Mouse (Mus musculus): Measurements from ENCODE around the gene Trio. TPM values are rescaled to one million over a fixed set of nuclear protein-coding genes. Genes with fewer than 3 reads are reported as not detected.

Trio gene
- polyA plus RNA-seq, 1 experiment from 2014 or later: 5.1 TPM

DNA sequence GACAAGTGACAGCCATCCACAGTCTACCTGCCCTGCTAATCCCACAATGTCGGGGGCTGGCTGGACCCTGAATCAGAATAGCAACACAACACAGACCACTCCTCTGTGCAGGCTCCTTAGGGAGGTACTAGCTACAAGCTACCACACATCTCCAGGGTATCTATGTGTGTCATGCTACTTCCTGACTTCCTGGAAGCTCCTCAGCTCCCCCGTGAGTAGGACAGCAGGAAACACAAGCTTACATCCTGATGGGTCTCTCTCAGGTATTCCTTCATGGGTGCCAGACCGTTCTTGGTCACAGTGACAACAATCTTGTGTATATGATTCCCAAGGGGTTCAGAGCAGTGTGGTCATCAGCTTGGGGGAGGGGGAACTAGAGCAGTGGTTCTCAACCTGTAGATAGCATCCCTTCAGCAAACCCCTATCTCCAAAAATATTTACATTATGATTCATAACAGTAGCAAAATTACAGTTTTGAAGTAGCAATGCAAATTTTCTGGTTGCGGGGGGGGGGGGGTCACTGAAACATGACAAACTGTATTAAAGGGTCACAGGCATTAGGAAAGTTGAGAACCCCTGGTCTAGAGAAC, 199.5 kb downstream of the Trio start:
- H3K36me3 ChIP-seq (replicated peaks; ENCODE audit: insufficient read depth, low read length): peaks cover 26% of the 10 kb centered on the region
- H3K4me3 ChIP-seq (ENCODE audit: low read depth, low read length): no peak overlapping the region
- H3K4me1 ChIP-seq (ENCODE audit: insufficient read depth): no peaks in the 10 kb centered on the region; the same call in 1 of the 2 replicates
- 0 out of 2 replicates have a peak, but pooled peaks have one; percentile 10 for TF ChIP-seq CTCF (IDR thresholded peaks at IDR 0.05; ENCODE audit: low read depth)
- no peak for TF ChIP-seq EP300 (IDR thresholded peaks at IDR 0.05; ENCODE audit: low read depth)
- WGBS (ENCODE audit: insufficient replicate concordance): 73% methylated on average over 4 of the region's 4 CpGs
- H3K9me3 ChIP-seq (ENCODE audit: low read length): no peaks in the 10 kb centered on the region
- no peaks in the 10 kb centered on the region for H3K27me3 ChIP-seq (ENCODE audit: insufficient read depth, low read length)
- DNase-seq (no peak), ATAC-seq (no peak)
- no peak overlapping the region for H3K9ac ChIP-seq (replicated peaks)
- H3K27ac ChIP-seq (ENCODE audit: low read depth): no peak overlapping the region
- H3K4me2 ChIP-seq (ENCODE audit: low read depth, low read length): no peak overlapping the region

DNA sequence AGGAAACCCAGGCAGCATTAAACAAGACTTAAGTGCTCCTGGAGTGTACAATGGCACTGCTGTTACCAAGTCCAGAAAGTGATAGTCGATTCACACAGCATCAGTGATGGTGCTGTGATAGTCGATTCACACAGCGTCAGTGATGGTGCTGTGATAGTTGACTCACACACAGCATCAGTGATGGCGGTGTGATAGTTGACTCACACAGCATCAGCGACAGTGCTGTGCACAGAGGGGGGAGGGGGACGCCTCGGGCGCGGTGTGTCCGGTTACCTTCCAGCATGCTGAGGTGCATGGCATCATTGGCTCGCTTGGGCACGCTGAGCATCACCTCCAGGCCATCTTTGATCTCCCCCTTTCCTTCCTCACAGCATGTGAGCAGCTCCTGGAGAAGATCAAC, 200.3 kb downstream of the Trio start:
- ATAC-seq: no peak
- Histone ChIP-seq H3K4me2 (ENCODE audit: low read depth, low read length) (no peak overlapping the region), H3K27ac (ENCODE audit: low read depth) (no peak overlapping the region), H3K4me3 (ENCODE audit: low read depth, low read length) (no peak overlapping the region), H3K27me3 (ENCODE audit: insufficient read depth, low read length) (no peaks in the 10 kb centered on the region), H3K4me1 (ENCODE audit: insufficient read depth) (no peaks in the 10 kb centered on the region; the same call in 1 of the 2 replicates), H3K9ac (replicated peaks) (no peak overlapping the region), H3K36me3 (replicated peaks; ENCODE audit: insufficient read depth, low read length) (peaks cover 22% of the 10 kb centered on the region), H3K9me3 (ENCODE audit: low read length) (no peaks in the 10 kb centered on the region)
- WGBS (ENCODE audit: insufficient replicate concordance): 91% methylated on average over 12 of the region's 12 CpGs
- DNase-seq: no peak
- no peak for TF ChIP-seq EP300 (IDR thresholded peaks at IDR 0.05; ENCODE audit: low read depth)

DNA sequence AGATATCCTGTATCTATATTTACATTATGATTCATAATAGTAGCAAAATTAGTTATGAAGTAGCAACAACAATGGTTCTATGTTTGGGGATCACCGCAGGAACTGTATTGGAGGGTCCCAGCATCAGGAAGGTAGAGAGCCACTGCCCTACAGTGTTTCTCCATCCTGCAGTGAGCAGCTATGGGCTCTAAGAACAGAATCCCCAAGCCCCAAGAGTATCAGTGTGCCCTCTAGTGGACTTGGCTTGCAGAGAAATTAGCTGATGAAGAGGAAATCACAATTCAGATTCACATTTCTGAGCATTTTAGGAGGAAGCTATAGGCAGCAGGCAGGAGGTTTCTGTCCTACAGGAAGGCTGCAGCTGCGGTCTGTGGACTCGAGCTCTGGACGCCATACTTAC, 202.1 kb downstream of the Trio start:
- DNase-seq: no peak
- no peak for ATAC-seq
- WGBS (ENCODE audit: insufficient replicate concordance): 79% methylated on average over 4 of the region's 4 CpGs

DNA sequence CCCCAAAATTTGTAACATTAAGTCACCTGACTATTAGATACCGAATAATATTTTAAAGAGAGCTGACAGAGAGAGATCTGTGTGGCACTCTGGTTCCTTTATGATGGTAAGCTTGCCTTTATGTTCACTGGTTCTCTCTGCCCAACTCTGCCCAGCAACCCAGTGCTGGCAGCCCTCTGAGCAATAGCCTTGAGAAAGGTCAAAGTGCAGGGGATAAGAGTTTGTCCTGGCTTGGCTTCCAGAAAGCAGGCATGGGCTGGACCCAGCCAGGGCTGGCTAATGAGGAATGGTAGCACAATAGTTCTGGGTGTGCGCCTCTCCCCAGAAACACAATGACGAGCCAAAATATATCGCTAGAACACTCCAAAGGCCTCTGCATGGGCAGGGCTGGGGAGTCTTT, 203.2 kb downstream of the Trio start:
- Histone ChIP-seq H3K4me1 (ENCODE audit: insufficient read depth) (no peaks in the 10 kb centered on the region; the same call in 1 of the 2 replicates), H3K4me2 (ENCODE audit: low read depth, low read length) (no peak overlapping the region), H3K27ac (ENCODE audit: low read depth) (no peak overlapping the region), H3K4me3 (ENCODE audit: low read depth, low read length) (no peak overlapping the region), H3K9me3 (ENCODE audit: low read length) (no peaks in the 10 kb centered on the region), H3K27me3 (ENCODE audit: insufficient read depth, low read length) (no peaks in the 10 kb centered on the region), H3K36me3 (replicated peaks; ENCODE audit: insufficient read depth, low read length) (peaks cover 23% of the 10 kb centered on the region), H3K9ac (replicated peaks) (no peak overlapping the region)
- TF ChIP-seq EP300 (IDR thresholded peaks at IDR 0.05; ENCODE audit: low read depth) (no peak), CTCF (IDR thresholded peaks at IDR 0.05; ENCODE audit: low read depth) (no peak)
- WGBS (ENCODE audit: insufficient replicate concordance): 83% methylated on average over 4 of the region's 4 CpGs
- no peak for DNase-seq
- ATAC-seq: no peak

More for the DNA sequence above, 202.1 kb downstream of the Trio start:
- Histone ChIP-seq H3K9me3 (ENCODE audit: low read length) (no peaks in the 10 kb centered on the region), H3K4me2 (ENCODE audit: low read depth, low read length) (no peak overlapping the region), H3K27me3 (ENCODE audit: insufficient read depth, low read length) (no peaks in the 10 kb centered on the region), H3K36me3 (replicated peaks; ENCODE audit: insufficient read depth, low read length) (peaks cover 26% of the 10 kb centered on the region), H3K4me1 (ENCODE audit: insufficient read depth) (no peaks in the 10 kb centered on the region; the same call in 1 of the 2 replicates), H3K27ac (ENCODE audit: low read depth) (no peak overlapping the region), H3K4me3 (ENCODE audit: low read depth, low read length) (no peak overlapping the region), H3K9ac (replicated peaks) (no peak overlapping the region)
- TF ChIP-seq EP300 (IDR thresholded peaks at IDR 0.05; ENCODE audit: low read depth) (no peak), CTCF (IDR thresholded peaks at IDR 0.05; ENCODE audit: low read depth) (peak; percentile 66)

DNA sequence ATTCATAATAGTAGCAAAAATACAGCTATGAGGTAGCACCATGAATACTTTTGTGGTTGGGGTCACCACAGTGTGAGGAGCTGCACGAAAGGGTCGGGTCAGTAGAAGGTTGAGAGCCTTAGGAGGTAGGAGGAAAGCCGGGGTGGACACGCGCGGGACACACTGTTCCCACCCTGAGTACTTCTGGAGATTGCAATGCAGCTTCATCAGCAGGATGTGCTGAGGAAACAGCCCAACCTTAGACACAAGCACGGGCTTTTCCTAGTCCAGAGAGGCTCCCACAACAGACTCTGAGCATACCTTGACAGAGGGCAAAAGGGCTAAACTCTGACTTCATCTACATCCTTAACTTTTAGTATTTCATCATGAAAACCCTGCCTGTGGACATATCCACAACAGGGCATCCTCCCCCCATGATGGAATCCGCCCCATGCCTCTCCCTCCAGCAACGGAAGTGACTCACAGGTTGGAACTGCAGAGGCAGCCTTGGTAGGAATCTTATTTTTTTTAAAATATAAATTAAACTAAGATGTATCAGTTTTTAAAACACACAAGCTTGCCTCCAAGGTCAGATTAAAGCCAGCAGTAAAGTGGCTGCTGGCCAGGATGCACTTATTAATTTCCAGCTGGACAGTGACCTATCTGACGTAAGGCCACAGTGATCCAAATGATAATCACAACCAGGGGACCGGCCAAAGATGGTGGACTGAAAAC, 203.8 kb downstream of the Trio start:
- 76% methylated on average over 11 of the region's 11 CpGs for WGBS (ENCODE audit: insufficient replicate concordance)
- no peak overlapping the region for H3K4me3 ChIP-seq (ENCODE audit: low read depth, low read length)
- DNase-seq (no peak), ATAC-seq (0 out of 2 replicates have a peak, but pooled peaks have one; percentile 33)
- H3K9me3 ChIP-seq (ENCODE audit: low read length): no peaks in the 10 kb centered on the region
- H3K4me1 ChIP-seq (ENCODE audit: insufficient read depth): no peaks in the 10 kb centered on the region; the same call in 1 of the 2 replicates
- no peak overlapping the region for H3K4me2 ChIP-seq (ENCODE audit: low read depth, low read length)
- H3K27ac ChIP-seq (ENCODE audit: low read depth): no peak overlapping the region
- no peaks in the 10 kb centered on the region for H3K27me3 ChIP-seq (ENCODE audit: insufficient read depth, low read length)
- peaks cover 26% of the 10 kb centered on the region for H3K36me3 ChIP-seq (replicated peaks; ENCODE audit: insufficient read depth, low read length)
- H3K9ac ChIP-seq (replicated peaks): no peak overlapping the region
- TF ChIP-seq CTCF (IDR thresholded peaks at IDR 0.05; ENCODE audit: low read depth) (no peak), EP300 (IDR thresholded peaks at IDR 0.05; ENCODE audit: low read depth) (no peak)

DNA sequence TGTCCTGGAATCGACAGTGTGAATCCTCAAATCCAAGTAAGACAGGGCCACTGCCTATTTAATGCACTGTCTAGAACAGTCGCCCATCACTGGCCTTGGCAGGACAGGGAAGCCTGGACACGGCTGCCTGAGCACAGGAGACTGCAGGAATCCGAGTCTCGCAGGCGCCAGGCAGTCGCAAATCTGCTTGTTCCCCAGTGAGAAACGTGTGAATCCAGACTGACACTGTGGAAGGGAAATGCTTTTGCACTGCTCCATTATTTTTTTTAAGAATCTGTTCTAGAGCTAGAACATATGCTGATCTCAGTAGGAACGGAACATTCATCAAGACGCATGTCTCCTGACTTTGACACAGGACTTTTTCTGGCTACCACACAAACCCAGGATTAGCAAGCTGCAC, 208.6 kb downstream of the Trio start:
- Histone ChIP-seq H3K27ac (ENCODE audit: low read depth) (no peak overlapping the region), H3K36me3 (replicated peaks; ENCODE audit: insufficient read depth, low read length) (peaks cover 35% of the 10 kb centered on the region), H3K27me3 (ENCODE audit: insufficient read depth, low read length) (no peaks in the 10 kb centered on the region), H3K4me3 (ENCODE audit: low read depth, low read length) (no peak overlapping the region), H3K4me1 (ENCODE audit: insufficient read depth) (no peaks in the 10 kb centered on the region), H3K9me3 (ENCODE audit: low read length) (no peaks in the 10 kb centered on the region), H3K9ac (replicated peaks) (no peak overlapping the region), H3K4me2 (ENCODE audit: low read depth, low read length) (no peak overlapping the region)
- no peak for TF ChIP-seq EP300 (IDR thresholded peaks at IDR 0.05; ENCODE audit: low read depth)
- no peak for TF ChIP-seq CTCF (IDR thresholded peaks at IDR 0.05; ENCODE audit: low read depth)
- DNase-seq (no peak), ATAC-seq (no peak)
- WGBS (ENCODE audit: insufficient replicate concordance): 83% methylated on average over 10 of the region's 10 CpGs

Data from liver, postnatal 0 days (tissue).